Mouse (Mus musculus): Measurements from ENCODE around the gene Entpd6. TPM values are rescaled to one million over a fixed set of nuclear protein-coding genes. Genes with fewer than 3 reads are reported as not detected.

The Entpd6 gene
- polyA plus RNA-seq, 1 experiment from 2014 or later: 36.0 TPM

- no peaks in the 10 kb centered on the region for H3K27me3 ChIP-seq (ENCODE audit: poor library complexity, severe bottlenecking)
- H3K4me3 ChIP-seq: no peak overlapping the region
- peaks cover 73% of the 10 kb centered on the region for H3K36me3 ChIP-seq (replicated peaks)
- WGBS: 92% methylated on average over 4 of the region's 4 CpGs
- no peak overlapping the region for H3K27ac ChIP-seq
- peaks cover 9% of the 10 kb centered on the region for H3K4me1 ChIP-seq
- DNase-seq (ENCODE audit: extremely low spot score, low spot score): no peak
- H3K9me3 ChIP-seq: no peaks in the 10 kb centered on the region
Observed at GRCm38 (mm10) chr2:150766083-150766862, 17.4 kb downstream of the Entpd6 start.

GRCm38 (mm10) chr2:150768678-150769077, 19.8 kb downstream of the Entpd6 start:
- Histone ChIP-seq H3K9me3 (no peaks in the 10 kb centered on the region), H3K4me3 (no peak overlapping the region), H3K4me1 (peaks cover 9% of the 10 kb centered on the region), H3K27me3 (ENCODE audit: poor library complexity, severe bottlenecking) (no peaks in the 10 kb centered on the region), H3K27ac (no peak overlapping the region), H3K36me3 (replicated peaks) (peaks cover 65% of the 10 kb centered on the region)
- 97% methylated on average over 1 of the region's 1 CpGs for WGBS
- DNase-seq (ENCODE audit: extremely low spot score, low spot score): no peak

- H3K4me3 ChIP-seq: no peak overlapping the region
- no peaks in the 10 kb centered on the region for H3K9me3 ChIP-seq
- 100% methylated on average over 1 of the region's 1 CpGs for WGBS
- H3K36me3 ChIP-seq (replicated peaks): peaks cover 57% of the 10 kb centered on the region
- peaks cover under 1% of the 10 kb centered on the region for H3K4me1 ChIP-seq
- H3K27ac ChIP-seq: no peak overlapping the region
- H3K27me3 ChIP-seq (ENCODE audit: poor library complexity, severe bottlenecking): no peaks in the 10 kb centered on the region
- DNase-seq (ENCODE audit: extremely low spot score, low spot score): no peak
Observed at GRCm38 (mm10) chr2:150770747-150771146, 21.9 kb downstream of the Entpd6 start.

- Histone ChIP-seq H3K36me3 (replicated peaks) (peaks cover 56% of the 10 kb centered on the region), H3K27me3 (ENCODE audit: poor library complexity, severe bottlenecking) (no peaks in the 10 kb centered on the region), H3K4me1 (no peaks in the 10 kb centered on the region), H3K27ac (no peak overlapping the region), H3K9me3 (no peaks in the 10 kb centered on the region), H3K4me3 (no peak overlapping the region)
- DNase-seq (ENCODE audit: extremely low spot score, low spot score): no peak
- WGBS: 88% methylated on average over 6 of the region's 6 CpGs
Observed at GRCm38 (mm10) chr2:150771169-150771568, 22.3 kb downstream of the Entpd6 start.

DNA sequence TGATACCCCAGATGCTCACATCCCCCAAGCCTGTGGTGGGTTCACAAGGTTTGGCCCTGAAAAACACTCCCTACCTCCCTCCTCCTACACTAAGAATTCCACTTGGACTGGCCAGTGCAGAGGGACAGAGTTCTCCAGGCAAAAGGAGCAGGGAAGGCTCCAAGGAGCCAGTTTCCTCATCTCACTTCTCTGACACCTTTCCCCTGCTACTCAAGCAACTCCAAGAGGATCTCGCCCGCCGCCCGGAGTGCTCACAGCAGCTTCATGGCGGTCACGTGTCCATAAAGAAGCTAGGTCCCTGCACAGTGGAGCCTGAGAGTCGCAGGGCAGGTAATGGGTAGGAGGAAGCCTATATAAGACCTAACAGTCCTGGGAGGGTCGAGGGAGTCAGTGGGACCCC, 23.2 kb downstream of the Entpd6 start:
- Histone ChIP-seq H3K9me3 (no peaks in the 10 kb centered on the region), H3K27ac (no peak overlapping the region), H3K36me3 (replicated peaks) (peaks cover 47% of the 10 kb centered on the region), H3K4me1 (no peaks in the 10 kb centered on the region), H3K27me3 (ENCODE audit: poor library complexity, severe bottlenecking) (no peaks in the 10 kb centered on the region), H3K4me3 (no peak overlapping the region)
- 86% methylated on average over 8 of the region's 8 CpGs for WGBS
- DNase-seq (ENCODE audit: extremely low spot score, low spot score): no peak

DNA sequence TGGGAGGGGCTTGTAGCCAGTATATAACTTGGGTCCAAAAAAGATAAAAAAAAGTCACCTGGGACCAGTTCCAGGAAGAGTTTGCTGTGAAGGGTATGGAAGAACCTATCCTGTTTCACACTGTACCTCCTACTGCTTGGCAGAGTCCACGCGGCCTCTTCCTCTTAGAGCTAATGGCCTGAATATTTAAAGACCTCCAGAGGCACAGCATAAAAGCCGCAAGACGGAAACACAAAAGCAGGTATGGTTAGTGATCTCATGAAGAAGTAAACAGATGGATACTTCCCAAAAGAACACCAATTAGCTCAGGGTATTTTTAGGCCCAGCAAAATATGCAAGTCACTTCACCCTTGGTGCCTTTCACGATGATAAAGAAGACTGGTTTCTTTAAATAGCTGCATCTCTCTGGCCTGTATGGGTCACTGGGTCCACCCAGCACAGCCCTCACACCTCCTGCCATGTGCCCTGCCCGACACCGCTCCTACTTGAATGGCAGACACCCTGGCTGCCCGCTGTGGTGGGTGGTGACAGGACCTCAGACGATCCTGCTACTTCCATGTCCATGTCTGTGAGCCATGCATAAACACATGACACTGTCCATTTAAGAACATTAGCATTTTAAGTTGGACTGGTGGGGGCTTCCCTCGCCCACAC, 23.8 kb downstream of the Entpd6 start:
- Histone ChIP-seq H3K27ac (no peak overlapping the region), H3K27me3 (ENCODE audit: poor library complexity, severe bottlenecking) (no peaks in the 10 kb centered on the region), H3K4me1 (no peaks in the 10 kb centered on the region), H3K36me3 (replicated peaks) (peaks cover 44% of the 10 kb centered on the region), H3K9me3 (no peaks in the 10 kb centered on the region), H3K4me3 (no peak overlapping the region)
- WGBS: 91% methylated on average over 10 of the region's 10 CpGs
- DNase-seq (ENCODE audit: extremely low spot score, low spot score): no peak

GRCm38 (mm10) chr2:150782801-150783200, 34.0 kb downstream of the Entpd6 start:
- no peak overlapping the region for H3K27ac ChIP-seq
- peaks cover 13% of the 10 kb centered on the region for H3K4me1 ChIP-seq
- H3K4me3 ChIP-seq: no peak overlapping the region
- no peaks in the 10 kb centered on the region for H3K36me3 ChIP-seq (replicated peaks)
- DNase-seq (ENCODE audit: extremely low spot score, low spot score): no peak
- H3K9me3 ChIP-seq: no peaks in the 10 kb centered on the region
- 79% methylated on average over 2 of the region's 2 CpGs for WGBS
- peaks cover 11% of the 10 kb centered on the region for H3K27me3 ChIP-seq (ENCODE audit: poor library complexity, severe bottlenecking)

DNA sequence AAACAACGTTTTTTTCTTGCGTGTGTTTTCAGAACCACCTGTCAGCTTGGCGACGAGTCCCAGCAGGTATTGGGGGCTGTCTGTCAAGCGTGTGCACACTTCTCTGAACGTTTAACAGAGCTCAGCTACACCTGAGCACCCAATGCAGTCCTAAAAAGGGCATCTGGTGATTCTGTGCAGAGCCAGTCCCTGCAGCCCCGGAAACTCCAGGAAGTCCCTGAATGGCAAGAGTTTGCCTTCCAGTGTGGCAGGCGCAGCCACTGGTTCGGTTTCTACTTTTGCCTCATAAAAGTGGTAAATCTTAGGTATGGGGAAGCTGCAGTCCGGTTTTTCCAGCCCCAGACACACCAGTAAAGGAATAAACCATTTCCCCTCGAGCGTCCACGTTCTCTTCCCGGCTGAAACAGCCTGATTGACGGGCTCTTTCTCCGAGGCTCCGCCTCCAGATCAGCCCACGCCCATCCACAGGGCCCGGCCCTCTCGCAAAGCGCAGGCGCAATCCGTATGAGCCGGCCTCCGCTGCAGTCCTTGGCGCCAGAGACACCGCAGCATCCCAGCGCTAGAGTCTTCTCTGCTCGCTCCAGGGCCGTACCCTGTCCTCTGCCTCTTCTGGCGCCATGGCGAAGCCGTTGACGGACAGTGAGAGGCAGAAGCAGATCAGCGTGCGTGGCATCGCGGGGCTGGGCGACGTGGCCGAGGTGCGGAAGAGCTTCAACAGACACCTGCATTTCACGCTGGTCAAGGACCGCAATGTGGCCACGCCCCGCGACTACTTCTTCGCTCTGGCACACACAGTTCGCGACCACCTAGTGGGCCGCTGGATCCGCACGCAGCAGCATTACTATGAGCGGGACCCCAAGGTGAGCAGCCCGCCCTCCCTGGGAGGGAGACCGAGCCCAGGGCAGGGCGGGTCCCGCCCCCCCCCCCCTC, 37.7 kb downstream of the Entpd6 start, which contains the start of gene Pygb:
TSS of gene Pygb (plus strand) at position 485 of the 930 bp plus-strand sequence.
- H3K4me3 ChIP-seq: peak within 1 kb of the TSS; percentile 85
- H3K9me3 ChIP-seq: no peaks in the 10 kb centered on the region
- peaks cover 11% of the 10 kb centered on the region for H3K27me3 ChIP-seq (ENCODE audit: poor library complexity, severe bottlenecking)
- peak; percentile 89 for DNase-seq (ENCODE audit: extremely low spot score, low spot score)
- H3K36me3 ChIP-seq (replicated peaks): peaks cover 8% of the 10 kb centered on the region; the same call in 1 of the 2 replicates
- H3K27ac ChIP-seq: peak within 1 kb of the TSS; percentile 87
- H3K4me1 ChIP-seq: peaks cover 29% of the 10 kb centered on the region
- WGBS: 2% methylated on average over 57 of the region's 58 CpGs

DNA sequence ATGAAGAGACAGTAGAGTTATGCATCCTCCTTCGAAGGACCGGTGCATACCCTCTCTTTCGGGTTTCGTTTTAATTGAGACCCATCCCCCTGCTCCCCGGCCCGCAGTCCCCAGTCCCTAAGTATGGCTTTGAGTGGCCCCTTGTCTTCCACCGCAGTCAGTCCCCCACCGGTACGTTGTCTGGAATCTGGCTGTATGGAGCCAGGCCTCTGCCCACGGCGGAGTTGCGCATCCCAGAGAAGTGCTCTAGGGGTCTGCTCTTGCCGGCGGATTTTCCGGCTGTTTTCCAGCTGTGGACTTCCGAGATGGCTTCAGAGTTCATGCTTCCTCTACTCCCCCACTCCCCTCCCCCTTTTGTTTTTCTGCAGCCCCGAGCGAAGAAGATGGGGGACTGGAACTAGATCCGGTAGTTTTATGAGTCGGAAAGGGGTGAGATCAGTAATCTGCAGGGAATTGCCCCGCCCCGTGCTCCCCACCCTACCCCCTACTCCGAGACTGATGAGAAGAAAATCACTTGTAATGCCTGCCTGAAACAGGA, 38.5 kb downstream of the Entpd6 start:
- peak overlapping the region; percentile 87 for H3K27ac ChIP-seq
- WGBS: under 1% methylated on average over 23 of the region's 23 CpGs

GRCm38 (mm10) chr2:150788768-150789550, 40.1 kb downstream of the Entpd6 start:
- H3K27ac ChIP-seq: no peak overlapping the region
- peaks cover 29% of the 10 kb centered on the region for H3K4me1 ChIP-seq
- no peak overlapping the region for H3K4me3 ChIP-seq
- whole genome bisulfite sequencing: 82% methylated on average over 4 of the region's 4 CpGs
- H3K9me3 ChIP-seq: no peaks in the 10 kb centered on the region
- no peak for DNase-seq (ENCODE audit: extremely low spot score, low spot score)
- peaks cover 11% of the 10 kb centered on the region for H3K27me3 ChIP-seq (ENCODE audit: poor library complexity, severe bottlenecking)
- H3K36me3 ChIP-seq (replicated peaks): peaks cover 29% of the 10 kb centered on the region

More for the DNA sequence above, 38.5 kb downstream of the Entpd6 start:
- Histone ChIP-seq H3K27me3 (ENCODE audit: poor library complexity, severe bottlenecking) (peaks cover 11% of the 10 kb centered on the region), H3K9me3 (no peaks in the 10 kb centered on the region), H3K36me3 (replicated peaks) (peaks cover 13% of the 10 kb centered on the region), H3K4me1 (peaks cover 29% of the 10 kb centered on the region), H3K4me3 (peak overlapping the region; percentile 85)
- DNase-seq (ENCODE audit: extremely low spot score, low spot score): peak; percentile 56

- H3K36me3 ChIP-seq (replicated peaks): peaks cover 60% of the 10 kb centered on the region
- H3K4me1 ChIP-seq: peaks cover 11% of the 10 kb centered on the region
- no peak overlapping the region for H3K4me3 ChIP-seq
- no peak for DNase-seq (ENCODE audit: extremely low spot score, low spot score)
- no peak overlapping the region for H3K27ac ChIP-seq
- 88% methylated on average over 4 of the region's 4 CpGs for WGBS
- no peaks in the 10 kb centered on the region for H3K27me3 ChIP-seq (ENCODE audit: poor library complexity, severe bottlenecking)
- H3K9me3 ChIP-seq: no peaks in the 10 kb centered on the region
Observed at GRCm38 (mm10) chr2:150793320-150793719, 44.5 kb downstream of the Entpd6 start.

DNA sequence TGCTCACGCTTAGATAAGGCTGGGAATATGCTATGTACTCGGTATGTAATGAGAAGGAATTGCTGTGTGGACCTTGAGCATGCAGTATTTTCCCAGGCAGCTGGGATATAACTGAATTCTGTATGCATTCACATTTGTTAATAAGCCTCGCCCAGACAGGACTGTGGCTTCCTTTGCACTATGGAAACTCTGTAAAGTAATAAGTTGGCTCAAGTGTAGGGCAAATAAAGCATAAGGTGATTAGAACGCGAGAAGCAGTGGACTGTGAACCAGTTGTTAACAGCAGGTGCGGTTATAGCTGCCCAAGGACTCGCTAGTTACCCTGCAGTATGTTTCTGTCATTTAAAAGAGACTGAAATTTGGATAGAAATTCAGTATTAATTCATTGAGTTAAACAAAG, 49.2 kb downstream of the Entpd6 start:
- Histone ChIP-seq H3K27ac (no peak overlapping the region), H3K27me3 (ENCODE audit: poor library complexity, severe bottlenecking) (no peaks in the 10 kb centered on the region), H3K9me3 (no peaks in the 10 kb centered on the region), H3K4me1 (no peaks in the 10 kb centered on the region), H3K36me3 (replicated peaks) (peaks cover 75% of the 10 kb centered on the region), H3K4me3 (no peak overlapping the region)
- WGBS: 86% methylated on average over 7 of the region's 7 CpGs
- no peak for DNase-seq (ENCODE audit: extremely low spot score, low spot score)
